Mouse (Mus musculus) activated CD4-positive, CD25-positive, alpha-beta regulatory T cell (primary cell): ENCODE results near the gene Ncf1. TPM values are rescaled to one million over a fixed set of nuclear protein-coding genes. Genes with fewer than 3 reads are reported as not detected.

ENCODE experiments used
- polyA plus RNA-seq, 2 experiments: library from polyadenylated mRNA; unstranded; fragments of 100-300 nt; shearing (Covaris generic); gene quantifications; one replicate each; pipeline ENCODE4 v1.2.1; 2017

The Ncf1 gene
- polyA plus RNA-seq: 10 to 100 TPM; 22.8 to 31.3 TPM

GRCm38 (mm10) chr5:134229391-134229790, at the start of gene Ncf1:
Gene Ncf1 (minus strand): TSS chr5:134229625.

GRCm38 (mm10) chr5:134183880-134184808, 45.3 kb downstream of the Ncf1 start, which contains the start of gene Gtf2ird2:
Gene Gtf2ird2 (plus strand): TSS chr5:134184019.

GRCm38 (mm10) chr5:134176169-134176881, 53.1 kb downstream of the Ncf1 start, which contains the start of gene Rcc1l:
Gene Rcc1l (minus strand): TSS chr5:134176774.

Other genes with a start within 250 kb of the Ncf1 start
- 10 to 100 TPM in 1 of 2 experiments, 1 to 10 TPM in 1; 4.5 to 13.0 TPM for gene Castor2, start 129.9 kb downstream of the Ncf1 start, polyA plus RNA-seq
- gene Rcc1l, start 52.9 kb downstream of the Ncf1 start, polyA plus RNA-seq: 10 to 100 TPM; 11.3 to 17.1 TPM
- gene Gtf2ird2, start 45.6 kb downstream of the Ncf1 start, polyA plus RNA-seq: 10 to 100 TPM in 1 of 2 experiments, 1 to 10 TPM in 1; 9.3 to 11.5 TPM
- 100 to 1,000 TPM in 1 of 2 experiments, 10 to 100 TPM in 1; 76.2 to 145 TPM for gene Gtf2i, start 85.1 kb upstream of the Ncf1 start, polyA plus RNA-seq
- gene Gtf2ird1, start 227.1 kb upstream of the Ncf1 start, polyA plus RNA-seq: 10 to 100 TPM; 11.0 to 21.5 TPM